Mouse (Mus musculus): Measurements from ENCODE around the gene Dstn.

The Dstn gene

GRCm38 (mm10) chr2:143955746-143956145 is 40.6 kb downstream of the Dstn start:
- no peak for DNase-seq

GRCm38 (mm10) chr2:143962192-143962591 is 47.1 kb downstream of the Dstn start:
- no peak for DNase-seq

- DNase-seq, result no peak
These were observed 48.2 kb downstream of the Dstn start for GRCm38 (mm10) chr2:143963318-143963717.

GRCm38 (mm10) chr2:143969260-143969659 is 54.1 kb downstream of the Dstn start:
- peak; percentile 27 for DNase-seq

- DNase-seq, result no peak
These were observed 55.7 kb downstream of the Dstn start for GRCm38 (mm10) chr2:143970841-143971240.

- DNase-seq, result no peak
These were observed 56.8 kb downstream of the Dstn start for GRCm38 (mm10) chr2:143971887-143972286.

- no peak for DNase-seq
These were observed 58.0 kb downstream of the Dstn start for GRCm38 (mm10) chr2:143973161-143973560.

- no peak for DNase-seq
These were observed 60.1 kb downstream of the Dstn start for GRCm38 (mm10) chr2:143975146-143975649.

- no peak for DNase-seq
These were observed 63.5 kb downstream of the Dstn start for GRCm38 (mm10) chr2:143978444-143979147.

GRCm38 (mm10) chr2:143980781-143981398 is 65.8 kb downstream of the Dstn start:
- DNase-seq, result peak; percentile 85

- no peak for DNase-seq
These were observed 67.0 kb downstream of the Dstn start for GRCm38 (mm10) chr2:143982152-143982551.

- DNase-seq, result no peak
These were observed 67.8 kb downstream of the Dstn start for GRCm38 (mm10) chr2:143982901-143983300.

- peak; percentile 16 for DNase-seq
These were observed 68.4 kb downstream of the Dstn start for GRCm38 (mm10) chr2:143983482-143983881.

GRCm38 (mm10) chr2:143987485-143987884 is 72.4 kb downstream of the Dstn start:
- DNase-seq, result no peak

- DNase-seq, result no peak
These were observed 72.9 kb downstream of the Dstn start for GRCm38 (mm10) chr2:143988016-143988415.

- DNase-seq, result no peak
These were observed 75.9 kb downstream of the Dstn start for GRCm38 (mm10) chr2:143990997-143991396.

GRCm38 (mm10) chr2:143991964-143992672 is 77.0 kb downstream of the Dstn start:
- no peak for DNase-seq

Measured in thymus, postnatal 14 days (tissue).